Mouse (Mus musculus) frontal cortex, postnatal 36 days (tissue): ENCODE results near the gene 4930469K13Rik.
A peak's percentile ranks its signal among the peaks of the same experiment; 100 is the strongest.

Source experiments
- DNase-seq, 2 experiments: peaks; one replicate each; pipeline ENCODE4 v3.0.0; 2022; ENCODE audit warnings: low spot score in 2 of 2

The 4930469K13Rik gene

DNA sequence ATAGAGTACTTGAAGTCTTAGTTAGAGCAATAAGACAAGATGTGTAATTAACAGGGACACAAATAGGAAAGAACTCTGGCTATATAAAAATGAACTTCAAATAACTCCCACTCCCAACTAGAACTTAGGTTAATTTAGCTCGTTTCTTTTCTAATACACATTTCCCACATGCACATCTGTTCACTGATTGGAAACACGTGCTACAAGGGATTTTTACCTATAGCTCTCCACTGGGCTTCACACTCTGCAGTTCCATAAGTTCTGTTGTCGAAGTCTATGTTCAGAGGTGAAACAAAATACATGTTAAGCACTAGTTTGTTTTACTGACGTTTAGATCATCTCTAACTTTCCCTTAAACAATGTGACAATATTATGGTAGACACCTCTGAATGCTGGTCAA is 118.2 kb downstream of the 4930469K13Rik start:
- DNase-seq = no peak

DNA sequence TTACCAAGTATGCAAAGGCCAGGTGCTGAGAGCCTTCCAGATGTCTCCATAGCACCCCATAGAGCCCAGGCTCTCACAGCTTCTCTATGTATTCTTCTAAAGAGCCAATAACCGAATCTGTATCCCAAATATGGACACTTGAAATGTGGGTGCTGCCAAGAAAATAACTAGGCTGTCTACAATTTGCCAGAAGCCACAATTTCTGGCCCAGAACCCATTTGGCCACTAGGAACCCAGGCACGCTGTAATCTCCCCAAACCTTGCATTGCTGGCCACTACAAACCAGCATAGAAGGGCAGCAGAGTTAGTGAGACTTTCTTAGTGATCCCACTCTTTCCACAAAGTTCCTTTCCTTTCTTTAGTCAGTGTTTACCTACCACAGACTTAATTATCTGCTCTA is 123.2 kb downstream of the 4930469K13Rik start:
- DNase-seq = no peak

DNA sequence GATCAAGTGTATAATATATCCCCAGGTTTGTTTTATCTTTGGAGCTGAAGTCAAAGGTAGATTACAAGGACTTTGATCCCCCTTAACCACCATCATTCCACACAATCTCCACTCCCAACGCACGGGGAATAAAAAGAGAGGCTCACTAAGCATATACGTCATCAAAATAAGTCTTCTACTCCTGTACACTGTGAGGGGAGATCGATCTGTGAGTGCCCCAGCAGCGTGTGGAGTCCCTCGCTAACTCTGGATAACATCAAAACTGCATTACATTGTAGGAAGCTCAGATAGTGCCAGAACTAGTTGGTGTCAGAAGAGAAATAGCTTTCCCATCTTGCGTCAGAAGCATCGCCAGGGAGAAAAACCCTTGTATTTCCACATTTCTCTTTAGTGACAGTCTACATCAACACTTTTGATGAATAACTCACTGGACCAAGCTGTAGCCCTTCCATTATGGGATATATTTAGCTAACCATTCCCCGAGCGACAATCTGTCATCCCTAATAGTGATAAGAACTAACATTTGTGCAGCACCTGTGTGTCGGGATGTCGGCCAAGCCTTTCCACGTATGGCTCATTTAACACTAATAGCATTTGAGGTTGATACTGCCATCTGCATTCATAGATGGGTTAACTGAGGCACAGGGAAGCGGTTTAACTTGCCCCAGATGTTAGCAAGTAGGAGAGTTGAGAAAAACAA is 123.9 kb downstream of the 4930469K13Rik start:
- no peak for DNase-seq

DNA sequence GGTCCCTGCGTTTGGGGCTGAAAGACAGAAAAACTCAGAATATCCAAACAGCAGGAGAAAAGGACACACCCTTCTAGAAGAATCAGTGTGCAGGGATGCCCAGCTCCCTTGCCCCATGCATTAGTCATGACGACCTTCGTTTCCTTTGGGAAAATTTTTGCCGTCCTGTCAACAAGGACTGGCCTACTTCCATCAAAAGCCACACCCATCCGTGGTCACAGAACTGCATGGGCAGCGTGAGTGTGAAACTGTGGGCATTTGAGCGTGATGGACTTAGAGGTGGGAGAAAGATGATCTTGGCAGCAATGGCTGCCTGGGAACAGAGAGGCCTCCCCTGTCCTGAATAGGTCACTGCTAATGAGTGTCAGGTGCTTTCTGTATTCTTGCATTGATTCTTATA is 126.2 kb downstream of the 4930469K13Rik start:
- DNase-seq = no peak

DNA sequence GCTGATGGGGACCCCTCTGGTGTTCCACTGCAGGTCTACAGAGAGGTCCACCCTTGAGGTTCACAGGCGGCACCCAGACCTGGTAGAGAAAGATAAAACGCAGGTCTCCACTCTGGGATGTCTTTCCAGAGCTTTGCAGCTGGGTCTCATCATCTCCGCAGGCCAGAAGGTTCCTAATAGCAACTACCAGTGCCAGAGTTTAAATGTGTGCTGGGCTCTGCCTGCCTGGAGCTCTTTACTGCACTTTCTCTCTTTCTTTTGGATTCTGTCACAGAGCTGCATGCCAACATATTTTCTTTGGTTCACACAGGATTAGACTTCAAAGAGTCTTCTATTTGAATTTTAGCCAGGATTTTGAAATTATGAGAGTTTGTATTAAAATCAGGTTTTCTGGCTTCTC is 129.2 kb downstream of the 4930469K13Rik start:
- DNase-seq = no peak

DNA sequence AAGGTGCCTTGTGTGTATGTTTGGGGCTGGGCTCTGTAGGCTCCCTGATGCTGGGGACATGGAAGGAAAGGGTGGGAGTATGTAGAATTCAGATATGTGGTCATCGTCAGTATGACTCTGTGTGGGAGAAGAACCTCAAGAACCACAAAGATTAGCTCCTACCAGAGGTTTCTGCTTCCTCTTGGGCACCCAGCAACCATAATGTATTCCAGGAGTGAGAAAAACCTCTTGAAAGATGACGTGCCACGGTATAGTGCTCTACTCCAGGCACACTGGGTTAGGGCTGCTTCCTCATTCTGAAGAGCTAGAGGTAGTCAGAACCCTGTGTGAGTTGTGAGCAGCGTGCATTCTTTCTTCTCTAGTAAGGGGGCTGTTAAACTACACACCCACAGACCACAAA is 130.6 kb downstream of the 4930469K13Rik start:
- DNase-seq = no peak

DNA sequence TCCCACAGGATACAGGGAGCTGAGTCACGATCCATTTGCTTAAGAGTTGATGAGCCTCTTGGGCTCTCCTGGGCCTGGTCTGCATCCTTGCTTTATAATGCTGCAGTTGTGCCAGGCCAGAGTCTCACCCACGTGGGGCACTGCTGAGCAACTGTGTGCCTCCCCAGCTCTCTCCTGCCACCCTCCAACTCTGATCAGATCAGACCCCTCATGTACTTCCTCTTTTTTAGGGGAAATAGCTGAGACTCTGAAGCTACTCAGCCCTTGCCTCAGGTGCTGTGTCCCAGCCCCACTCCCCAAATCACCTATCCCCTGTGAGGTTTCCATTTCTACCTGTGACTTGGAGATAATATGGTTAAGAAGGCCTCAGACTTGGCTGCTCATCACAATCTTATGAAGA is 133.0 kb downstream of the 4930469K13Rik start:
- DNase-seq = no peak

DNA sequence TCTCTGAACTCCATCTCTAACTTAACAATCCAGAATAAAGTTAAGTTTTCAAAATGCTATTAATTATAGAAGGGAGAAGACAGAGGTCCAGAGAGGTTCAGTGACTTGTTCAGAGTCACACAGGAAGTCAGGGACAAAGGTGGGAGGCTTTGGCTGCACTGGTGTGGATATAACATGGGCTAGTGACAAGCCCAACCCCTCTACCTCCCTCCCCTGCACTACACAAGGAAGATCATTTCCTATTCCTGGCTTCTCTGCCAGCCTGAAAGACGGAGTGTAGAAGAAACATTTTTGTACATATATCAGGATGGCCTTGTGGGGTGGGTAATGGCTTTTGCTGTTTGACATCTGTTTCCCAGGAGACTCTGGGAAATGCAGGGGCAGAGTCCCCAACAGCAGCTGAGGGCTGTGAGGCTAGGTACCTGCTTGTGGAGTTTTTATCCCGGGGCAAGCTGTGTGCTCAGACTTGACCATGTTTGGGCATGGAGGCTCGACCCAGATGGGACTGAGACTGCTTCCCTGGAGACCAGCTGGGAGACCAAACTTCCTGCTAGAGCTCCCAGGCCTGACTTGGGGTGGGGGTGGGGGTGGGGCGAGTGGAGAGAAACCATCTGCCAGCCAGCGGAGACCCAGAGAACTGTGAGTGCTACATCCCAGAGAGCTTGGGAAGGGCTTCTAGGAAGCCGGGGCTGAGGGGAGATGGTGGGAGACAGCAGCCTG is 135.5 kb downstream of the 4930469K13Rik start, which contains the start of gene Kcnmb1:
Gene Kcnmb1, plus strand, starts transcription at position 326 of the 720 bp plus-strand sequence.
- DNase-seq = no peak

DNA sequence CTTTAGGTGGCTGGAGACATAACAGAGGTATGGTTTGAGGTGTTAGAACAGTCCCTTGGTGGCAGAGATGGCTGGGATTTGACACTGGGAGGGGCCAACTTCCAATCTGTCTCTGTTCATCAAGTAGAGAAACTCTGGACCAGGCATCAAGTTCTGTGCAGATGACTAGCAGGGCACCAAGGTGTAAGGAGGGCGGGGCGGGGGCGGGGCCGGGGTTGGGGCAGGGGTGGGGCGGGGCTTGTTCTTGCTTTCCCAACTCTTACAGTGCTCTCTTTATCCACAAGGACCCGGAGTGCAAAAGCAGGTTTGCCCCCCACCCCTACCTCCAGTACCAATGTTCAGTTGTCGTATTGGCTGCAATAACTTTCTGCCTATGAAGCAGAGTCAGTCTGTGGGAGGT is 136.2 kb downstream of the 4930469K13Rik start:
- no peak for DNase-seq

DNA sequence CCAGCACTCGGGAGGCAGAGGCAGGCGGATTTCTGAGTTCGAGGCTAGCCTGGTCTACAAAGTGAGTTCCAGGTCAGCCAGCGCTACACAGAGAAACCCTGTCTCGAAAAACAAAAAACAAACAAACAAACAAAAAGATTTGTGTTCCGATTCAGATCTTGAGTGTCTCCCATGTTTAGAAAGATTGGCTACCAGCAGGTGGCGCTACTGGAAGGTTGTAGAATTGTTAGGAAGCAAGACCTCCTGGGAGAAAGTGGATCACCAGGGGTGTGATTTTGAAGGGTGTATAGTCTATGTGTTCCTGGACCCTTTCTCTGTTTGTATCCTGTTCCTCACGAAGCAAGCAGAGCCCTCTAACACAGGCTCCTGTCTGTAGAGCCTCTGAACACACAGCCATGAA is 139.6 kb downstream of the 4930469K13Rik start:
- peak; percentile 13 to 15 for DNase-seq

DNA sequence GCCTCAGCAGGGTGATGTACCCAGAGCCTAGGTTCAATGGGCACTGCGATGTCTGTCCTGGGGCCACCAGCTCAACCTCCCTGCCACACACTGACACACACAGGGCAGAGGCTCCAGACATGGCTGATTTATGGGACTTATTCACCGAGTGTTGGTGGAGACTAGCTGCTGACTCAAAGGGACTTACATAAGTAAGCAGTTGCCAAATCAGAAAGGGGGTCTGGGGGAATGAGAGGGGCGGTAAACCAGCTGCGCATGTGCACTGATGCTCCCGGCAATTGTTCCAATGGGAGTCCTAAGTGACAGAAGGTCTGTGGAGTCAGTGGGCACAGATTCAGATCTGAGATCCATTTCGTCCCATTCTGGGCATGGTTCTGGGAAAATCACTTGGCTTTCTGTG is 140.8 kb downstream of the 4930469K13Rik start:
- no peak for DNase-seq

DNA sequence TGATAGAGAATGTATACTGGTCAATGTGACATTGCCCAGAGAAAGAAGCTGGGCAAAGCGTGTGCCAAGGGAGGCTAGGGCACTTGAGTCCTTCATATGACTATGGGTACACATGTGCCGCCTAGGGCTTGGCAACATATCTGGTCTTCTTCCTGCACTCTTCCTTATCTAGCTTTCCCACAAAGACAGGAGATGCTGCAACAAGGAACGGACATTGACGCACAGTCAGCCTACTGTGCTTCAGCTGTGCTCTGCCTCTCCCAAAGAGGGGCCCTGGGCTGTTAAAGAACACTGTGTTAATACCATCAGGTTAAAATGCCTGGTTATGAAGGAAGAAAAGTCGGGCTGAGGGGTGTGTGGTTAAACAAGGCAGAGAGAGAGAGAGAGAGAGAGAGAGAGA is 141.7 kb downstream of the 4930469K13Rik start:
- no peak for DNase-seq

DNA sequence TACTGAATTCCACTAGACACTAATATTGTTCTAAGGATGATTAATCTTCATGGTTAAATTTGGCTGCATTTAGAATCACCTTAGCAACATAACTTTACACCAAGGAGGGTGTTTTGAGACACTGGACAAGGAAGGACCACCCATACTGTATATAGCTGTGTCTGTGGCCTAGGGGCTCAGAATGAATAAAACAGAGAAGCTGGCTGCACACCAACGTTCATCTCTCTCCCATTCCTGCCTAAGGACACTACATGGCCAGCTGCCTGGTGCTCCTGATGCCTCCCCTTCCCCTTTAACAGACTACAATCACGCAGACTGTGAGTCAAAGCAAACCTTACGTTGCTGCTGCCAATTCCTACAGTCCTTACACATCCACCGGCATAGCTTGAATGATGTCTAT is 142.4 kb downstream of the 4930469K13Rik start:
- DNase-seq = no peak

DNA sequence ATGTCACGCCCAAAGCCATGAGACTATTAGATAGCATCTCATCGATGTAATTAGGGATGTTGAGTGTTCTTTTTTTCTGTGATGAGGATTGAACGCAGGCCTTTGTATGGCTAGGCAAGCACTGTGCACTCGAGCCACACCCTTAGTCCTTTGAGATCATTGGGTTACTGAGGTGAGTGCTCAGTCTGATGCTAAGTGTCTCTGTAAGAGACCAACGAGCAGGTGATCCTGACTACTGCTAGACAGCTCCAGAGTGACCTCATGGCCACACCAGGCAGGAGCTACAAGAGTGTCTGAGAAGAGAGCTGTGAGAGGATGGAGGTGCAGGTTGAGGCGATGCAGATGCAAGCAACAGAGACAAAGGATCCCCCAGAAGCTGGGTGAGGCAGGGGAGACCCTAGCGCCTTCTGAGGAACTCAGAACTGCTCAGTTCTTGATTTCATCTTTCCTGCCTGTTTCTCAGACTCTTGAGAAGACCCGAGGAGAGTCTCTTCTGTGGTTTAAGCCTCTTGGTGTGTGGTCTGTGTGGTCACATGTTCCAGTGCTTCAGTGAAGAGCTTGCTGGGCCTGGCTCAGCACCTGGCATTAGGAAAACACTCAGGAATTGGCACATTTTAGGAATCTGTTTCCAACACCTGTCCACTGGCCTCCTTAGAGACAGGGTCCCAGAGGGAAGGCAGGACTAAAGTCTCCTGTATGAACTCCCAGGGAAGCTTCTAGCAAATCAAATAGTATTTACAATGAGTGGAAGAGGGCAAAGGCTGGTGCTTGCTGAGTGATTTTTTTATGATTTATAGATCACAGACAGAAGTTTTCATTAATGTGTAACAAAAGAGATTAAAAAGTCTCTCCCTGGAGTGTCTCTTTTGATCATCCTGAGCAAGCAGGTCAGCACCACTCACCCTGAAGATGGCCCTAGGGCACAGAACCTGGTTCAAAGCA is 146.4 kb downstream of the 4930469K13Rik start:
- no peak for DNase-seq

DNA sequence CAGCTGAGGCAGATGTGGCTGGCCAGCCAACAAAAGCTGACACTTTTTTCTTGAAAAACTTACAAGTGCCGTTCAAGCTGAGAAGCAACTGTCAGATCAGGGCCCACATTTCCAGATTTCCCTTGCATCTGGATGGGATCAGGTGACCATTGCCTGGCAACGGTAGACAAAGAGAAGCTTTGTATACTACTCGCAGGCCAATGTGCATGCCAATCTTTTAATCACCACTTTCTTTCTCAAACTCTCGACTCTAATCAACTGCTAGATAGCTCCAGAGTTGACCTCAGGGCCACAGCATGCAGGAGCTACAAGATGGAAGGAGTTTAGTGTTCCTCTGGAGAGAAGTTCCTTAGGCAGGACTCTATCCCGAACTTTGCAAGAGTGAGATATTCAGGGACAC is 147.2 kb downstream of the 4930469K13Rik start:
- DNase-seq = no peak

DNA sequence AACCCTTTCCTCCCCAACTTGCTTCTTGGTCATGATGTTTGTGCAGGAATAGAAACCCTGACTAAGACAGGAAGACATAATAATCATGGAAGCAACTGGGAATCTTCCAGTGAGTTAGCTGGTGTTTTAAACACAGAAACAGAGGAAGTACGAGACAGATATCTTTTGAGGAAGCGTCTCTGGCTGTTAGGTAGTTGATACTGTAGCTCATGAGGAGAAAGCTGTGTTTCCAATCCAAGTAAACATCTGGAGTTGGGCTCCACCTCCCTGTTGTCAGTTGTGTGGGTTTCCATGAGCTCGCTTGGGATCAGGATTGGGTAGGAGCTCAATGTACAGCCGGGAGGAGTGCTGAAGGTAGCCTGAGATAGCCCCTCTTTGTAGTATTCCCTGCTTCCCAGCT is 151.9 kb downstream of the 4930469K13Rik start:
- DNase-seq = no peak

DNA sequence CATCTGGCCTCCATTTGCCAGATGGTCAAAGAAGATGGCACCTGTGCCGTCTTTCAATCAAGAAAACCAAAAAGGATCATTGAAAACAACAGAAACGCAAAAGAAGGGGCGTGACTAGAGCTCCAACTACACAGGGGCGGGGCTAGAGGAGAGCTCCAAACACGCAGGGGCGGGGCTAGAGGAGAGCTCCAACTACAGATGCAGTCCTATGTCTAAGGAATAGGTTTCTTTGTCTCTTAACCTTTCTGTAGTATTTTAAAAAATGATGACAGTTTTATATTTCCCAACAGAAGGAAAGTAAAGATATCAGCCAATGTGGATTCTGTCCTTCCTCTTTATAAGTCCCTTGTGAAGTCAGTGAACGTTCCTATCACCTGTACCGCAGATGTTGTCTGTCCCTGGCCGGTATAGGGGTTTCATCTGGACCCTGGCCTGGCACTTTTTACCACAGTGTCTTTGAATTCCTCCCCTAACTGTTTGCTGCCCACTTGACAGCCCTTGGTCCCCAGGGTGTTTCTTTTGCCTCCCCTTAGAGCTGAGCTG is 153.5 kb downstream of the 4930469K13Rik start:
- DNase-seq = no peak

DNA sequence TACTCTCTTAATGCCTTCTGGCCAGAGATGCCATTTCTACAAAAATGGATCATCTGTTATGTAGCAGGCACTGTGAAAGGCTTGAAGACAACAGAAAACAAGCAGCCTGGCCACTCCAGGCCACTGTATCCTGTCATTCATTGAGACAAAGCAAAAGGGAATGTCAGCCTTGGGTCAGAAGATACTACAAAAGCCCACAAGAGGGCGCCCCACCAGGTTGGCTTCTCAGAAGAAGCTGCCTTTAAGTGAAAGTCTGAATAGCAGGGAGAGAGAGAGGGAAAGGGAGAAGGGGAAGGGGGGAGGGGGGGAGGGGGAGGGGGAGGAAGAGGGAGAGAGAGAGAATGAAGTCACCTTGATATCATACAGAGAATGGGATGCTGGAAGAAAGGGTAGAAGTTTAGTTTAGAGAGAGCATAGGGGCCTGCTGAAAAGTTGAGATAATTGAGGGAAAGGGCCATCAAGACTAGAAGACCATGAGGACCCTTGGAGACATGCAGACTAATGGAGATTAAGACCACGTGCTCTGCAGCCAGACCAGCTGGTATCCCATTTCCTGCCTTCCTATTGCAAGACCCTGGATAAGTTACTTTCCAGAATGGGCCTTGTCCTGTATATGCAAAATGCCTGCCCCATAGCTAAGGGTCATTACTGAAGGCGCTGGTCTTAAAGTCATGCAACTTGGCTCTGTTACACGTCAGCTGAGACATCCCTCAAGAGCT is 154.1 kb downstream of the 4930469K13Rik start:
- no peak for DNase-seq

DNA sequence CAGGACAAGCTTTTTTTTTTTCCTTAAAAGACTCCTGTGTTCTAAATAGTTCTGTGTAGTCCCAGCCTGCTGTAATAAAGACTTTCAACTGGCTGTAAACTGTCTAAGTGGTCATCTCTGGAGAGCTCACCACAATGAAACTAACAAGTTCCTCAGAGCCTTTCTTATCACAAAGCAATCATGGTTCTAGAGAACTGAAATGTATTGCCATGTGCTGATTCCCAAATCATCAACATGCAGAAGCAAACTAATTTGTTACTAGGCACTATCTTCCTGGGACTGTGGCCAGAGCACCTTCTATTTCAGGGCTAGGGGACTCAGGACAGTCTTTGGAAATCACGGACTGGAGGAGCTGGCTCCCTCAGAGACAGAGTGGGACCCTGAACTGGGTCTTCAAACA is 154.8 kb downstream of the 4930469K13Rik start:
- DNase-seq = no peak

DNA sequence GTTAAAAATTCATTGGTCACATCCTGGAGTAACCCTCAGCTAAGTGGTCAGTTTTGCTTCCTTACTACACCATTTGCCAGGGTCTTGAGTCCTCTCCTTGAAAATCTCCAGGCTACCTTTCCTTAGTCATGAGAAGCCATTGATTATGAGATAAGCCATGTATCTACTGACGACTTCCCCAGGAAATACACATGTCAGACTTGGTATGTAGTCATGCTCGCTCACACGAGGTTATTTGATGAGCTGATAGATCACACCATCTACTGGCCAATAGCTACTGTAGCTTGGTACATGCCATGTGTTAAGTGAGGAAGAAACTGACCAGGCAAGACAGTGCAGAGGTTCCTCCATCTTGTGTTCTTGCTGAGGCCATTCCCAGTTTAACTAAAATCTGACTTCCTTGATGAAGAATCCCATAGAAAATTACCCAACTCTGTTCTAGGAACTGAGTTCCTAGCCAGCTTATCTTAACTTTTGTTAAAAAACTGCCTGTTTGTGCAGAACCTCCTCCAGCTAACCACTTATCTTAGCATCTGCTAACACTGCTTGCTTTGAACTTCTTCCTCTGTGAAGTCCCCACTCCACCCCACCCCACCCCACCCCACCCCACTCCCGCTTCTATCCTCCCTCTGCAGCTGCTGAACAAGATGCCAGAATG is 158.8 kb downstream of the 4930469K13Rik start:
- DNase-seq = no peak
